Mouse (Mus musculus) embryonic stem cell, embryonic (primary cell): ENCODE results near the gene Fli1.

Source experiments
- CTCF ChIA-PET, 4 experiments: fragments of 300-600 bp in 2 of 4; fragments of 350-600 bp in 2 of 4; sonication (Branson Sonifier 250); formaldehyde crosslinking; loops; one replicate each; lab custom pipeline; 2022; ENCODE audit warnings: inconsistent platforms in 2 of 4; lab: Charles Lee
- POLR2A ChIA-PET, 4 experiments: fragments of 300-600 bp in 2 of 4; fragments of 350-600 bp in 2 of 4; sonication (Branson Sonifier 250); formaldehyde crosslinking; loops; one replicate each; lab custom pipeline; 2022; ENCODE audit warnings: antibody characterized with exemption in 4 of 4, inconsistent platforms in 1 of 4; lab: Charles Lee

Fli1 gene

DNA sequence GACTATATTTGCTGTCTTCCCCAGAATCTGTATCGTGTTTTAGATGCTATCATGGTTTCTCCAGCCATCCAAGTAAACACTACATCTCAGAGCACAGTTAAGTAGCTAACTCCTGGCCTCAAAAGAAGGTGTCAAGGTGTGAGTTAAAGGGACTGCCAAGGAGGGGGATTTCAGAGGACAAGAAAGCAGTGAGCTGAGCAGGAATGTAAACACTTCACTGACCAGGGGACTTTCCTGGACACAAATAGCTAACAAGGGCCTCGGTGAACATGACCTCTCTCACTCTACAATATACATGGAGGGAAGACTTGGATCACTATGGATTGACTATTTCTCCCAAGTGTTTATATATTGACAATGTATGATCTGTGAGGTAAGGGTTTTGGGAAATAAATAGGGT is 49.9 kb downstream of the Fli1 start:
- CTCF ChIA-PET: no interaction called here
- POLR2A ChIA-PET: interaction anchor here in 1 of 4 experiments (0.6 kb wide), 1 partner anchor 92 kb away, joined by 12 read pairs; no protein-coding TSS in a partner anchor

DNA sequence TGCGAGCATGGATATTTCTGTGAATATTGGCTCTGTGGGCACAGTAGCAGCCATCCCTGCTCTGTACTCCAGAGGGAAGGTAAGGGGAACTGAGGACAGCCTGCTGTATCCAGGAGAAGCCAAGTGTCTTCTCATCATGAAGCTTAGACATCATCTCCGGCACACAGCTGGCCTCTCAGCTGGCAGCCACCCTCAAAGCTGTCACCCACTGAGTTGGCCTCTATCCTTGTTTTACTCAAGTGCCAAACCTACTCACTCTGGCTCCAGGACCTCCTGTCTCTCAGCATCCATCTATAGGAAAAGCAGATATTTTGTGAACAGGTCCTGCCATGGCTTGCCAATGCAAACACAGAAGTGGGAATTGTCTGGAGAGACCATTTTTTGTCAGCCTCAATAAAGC is 51.2 kb downstream of the Fli1 start:
- POLR2A ChIA-PET: no interaction called here
- CTCF ChIA-PET: no interaction called here

DNA sequence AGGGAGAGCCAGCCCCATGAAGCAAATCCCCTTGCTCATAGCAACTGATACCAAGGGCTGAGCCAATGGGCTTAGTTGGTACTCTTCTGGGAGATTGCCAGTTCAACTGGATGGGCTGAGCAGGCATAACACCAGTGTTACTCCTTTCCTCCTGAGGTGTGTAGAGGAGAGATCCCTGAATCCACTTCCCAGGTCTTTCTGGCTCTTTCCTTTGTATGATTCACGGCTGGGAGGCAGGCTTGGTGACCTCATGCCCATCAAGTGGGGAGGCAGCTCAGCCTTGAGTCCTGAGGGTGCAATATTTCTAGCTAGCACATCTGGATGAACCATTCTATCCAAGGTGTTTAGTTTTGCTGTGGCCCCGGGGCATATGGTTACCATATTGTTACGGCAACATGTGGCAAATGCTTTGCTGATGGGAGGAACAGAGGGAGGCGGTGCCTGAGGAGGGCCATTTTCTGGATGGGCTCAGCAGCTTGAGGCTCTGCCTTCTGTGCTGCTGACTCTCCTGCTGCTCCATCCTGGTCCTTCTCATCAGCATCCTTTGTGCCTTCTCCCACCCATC is 52.8 kb downstream of the Fli1 start:
- POLR2A ChIA-PET: no interaction called here

DNA sequence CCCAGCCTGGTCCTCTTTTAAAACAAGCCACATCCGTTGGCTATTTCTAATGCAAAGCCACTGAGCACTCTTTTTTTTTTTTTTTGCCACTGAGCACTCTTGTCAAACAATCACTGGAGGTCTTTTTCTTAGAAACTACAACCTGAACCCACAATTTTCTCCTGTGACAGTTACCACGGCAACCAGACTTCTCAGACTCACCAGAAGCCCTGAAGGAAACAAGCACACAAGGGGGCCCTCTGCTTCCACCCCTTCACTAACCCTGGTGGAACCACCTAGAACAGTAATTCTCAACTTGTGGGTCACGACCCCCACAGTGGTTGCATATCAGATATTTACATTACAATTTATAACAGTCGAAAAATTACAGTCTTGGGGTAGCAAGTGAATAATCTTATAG is 53.3 kb downstream of the Fli1 start:
- ChIA-PET POLR2A (no interaction called here), CTCF (interaction anchor here in 1 of 4 experiments (1.5 kb wide), 1 partner anchor 84 kb away, joined by 4 read pairs; no protein-coding TSS in a partner anchor)

More for the DNA sequence above, 52.8 kb downstream of the Fli1 start:
- CTCF ChIA-PET: interaction anchor here in 1 of 4 experiments (1.5 kb wide), 1 partner anchor 85 kb away, joined by 4 read pairs; no protein-coding TSS in a partner anchor

DNA sequence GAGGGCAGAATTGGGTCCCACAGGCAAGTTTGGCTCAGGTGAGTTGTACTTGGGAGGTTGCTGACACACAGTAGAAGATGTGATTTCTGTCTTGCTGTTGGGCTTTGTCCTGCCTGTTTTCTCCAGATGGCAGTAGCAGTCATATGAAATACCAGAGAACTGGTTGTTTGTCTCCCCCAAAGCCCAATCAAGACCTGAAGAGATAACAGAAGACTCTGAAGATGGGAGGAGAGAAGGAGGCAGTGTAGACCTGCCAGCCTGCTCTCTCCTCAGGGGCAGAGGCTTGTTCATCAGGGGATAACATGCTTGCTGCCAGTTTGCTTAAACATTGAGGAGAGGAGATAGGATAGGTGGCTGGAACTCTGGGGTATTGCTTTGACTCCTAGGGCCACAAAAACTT is 54.0 kb downstream of the Fli1 start:
- POLR2A ChIA-PET: no interaction called here
- CTCF ChIA-PET: no interaction called here

DNA sequence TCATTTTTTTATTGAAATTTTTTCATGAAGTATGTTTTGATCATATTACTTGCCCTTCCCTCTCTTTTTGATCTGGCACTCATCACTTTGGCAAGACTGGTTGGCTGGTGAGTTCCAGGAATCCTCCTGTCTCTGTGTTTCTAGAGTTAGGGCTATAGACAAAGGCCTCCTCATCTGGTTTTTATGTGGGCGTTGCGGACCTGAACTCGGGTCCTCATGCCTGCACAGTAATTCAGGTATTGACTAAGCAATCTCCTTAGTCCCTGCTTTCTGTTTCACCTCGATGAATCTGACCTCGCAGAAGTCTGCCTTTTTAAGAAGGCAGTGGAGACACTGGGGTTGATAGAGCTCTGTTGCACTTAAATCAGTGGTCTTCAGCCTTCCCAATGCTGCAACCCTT is 54.8 kb downstream of the Fli1 start:
- ChIA-PET CTCF (no interaction called here), POLR2A (no interaction called here)

DNA sequence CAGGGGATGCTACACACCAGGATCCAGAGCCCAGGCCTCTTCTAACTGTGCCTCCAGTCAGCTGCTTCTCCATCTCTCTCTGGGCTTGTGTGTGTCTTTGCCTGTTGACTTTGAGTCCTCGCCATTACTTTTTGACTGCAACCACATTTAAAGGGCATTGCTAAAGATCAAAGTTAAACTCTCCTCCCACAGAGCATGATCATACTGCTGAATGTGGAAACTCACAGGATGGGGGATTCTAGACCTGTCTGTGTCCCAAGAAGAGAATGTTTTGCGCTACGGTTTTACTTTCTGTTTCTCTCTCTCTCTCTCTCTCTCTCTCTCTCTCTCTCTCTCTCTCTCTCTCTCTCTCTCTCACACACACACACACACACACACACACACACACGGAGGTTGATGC is 55.3 kb downstream of the Fli1 start:
- POLR2A ChIA-PET: no interaction called here

DNA sequence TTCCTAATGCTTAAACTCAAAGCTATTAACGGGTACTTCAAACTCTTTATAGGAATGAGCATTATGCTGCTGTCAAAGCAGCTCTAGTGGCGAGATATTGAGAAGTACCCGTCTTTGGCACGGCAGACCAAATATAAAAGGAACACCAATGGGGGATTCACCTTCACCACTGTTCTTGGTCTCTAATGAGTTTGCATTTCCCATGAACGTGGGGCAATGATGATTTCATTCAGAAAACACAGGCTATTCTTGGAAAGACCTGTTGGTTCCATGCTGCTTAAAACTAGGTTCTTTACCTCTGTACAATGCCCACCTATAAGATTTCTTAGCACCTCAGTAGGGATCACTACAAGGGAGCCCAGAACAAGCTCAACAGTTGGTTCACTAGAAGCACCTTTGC is 62.2 kb downstream of the Fli1 start:
- ChIA-PET CTCF (no interaction called here), POLR2A (no interaction called here)

More for the DNA sequence above, 55.3 kb downstream of the Fli1 start:
- CTCF ChIA-PET: no interaction called here

DNA sequence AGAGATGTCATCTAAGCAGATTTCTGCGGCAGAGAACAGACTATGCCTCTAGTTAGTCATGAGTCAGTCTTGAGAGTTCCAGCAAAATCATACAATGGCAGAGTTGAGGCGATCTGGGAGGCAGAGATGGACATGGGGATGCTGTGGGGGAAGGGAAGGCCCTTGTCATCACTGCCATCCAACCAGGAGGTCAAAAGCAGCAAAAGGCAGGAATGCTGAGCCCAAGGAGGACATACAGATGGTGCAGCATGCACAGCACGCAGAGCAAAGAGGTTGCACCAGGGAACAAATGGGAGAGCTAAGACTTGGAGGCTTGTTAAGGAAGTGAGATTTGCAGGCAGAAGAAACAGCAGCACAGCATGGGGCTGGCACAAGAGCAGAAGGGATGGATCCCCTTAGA is 63.9 kb downstream of the Fli1 start:
- POLR2A ChIA-PET: no interaction called here
- CTCF ChIA-PET: no interaction called here

DNA sequence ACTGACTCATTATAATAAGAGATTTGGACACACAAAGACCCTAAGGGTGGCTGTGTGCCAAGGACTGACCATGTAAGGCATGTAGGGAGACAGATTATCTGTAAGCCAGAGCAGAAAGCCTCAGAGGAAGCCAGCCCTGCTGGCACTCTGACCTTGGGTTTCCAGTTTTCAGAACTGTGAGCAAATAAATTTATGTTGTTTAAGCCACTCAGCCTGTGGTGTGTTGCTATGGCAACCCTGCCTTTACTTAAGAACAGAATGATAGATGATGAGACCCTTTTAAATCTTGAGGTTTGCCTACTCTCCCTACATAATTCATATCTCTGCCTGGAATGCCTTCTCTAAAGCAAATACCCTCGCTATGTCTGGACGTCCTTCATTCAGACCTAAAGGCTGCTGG is 64.6 kb downstream of the Fli1 start:
- POLR2A ChIA-PET: no interaction called here
- CTCF ChIA-PET: no interaction called here

DNA sequence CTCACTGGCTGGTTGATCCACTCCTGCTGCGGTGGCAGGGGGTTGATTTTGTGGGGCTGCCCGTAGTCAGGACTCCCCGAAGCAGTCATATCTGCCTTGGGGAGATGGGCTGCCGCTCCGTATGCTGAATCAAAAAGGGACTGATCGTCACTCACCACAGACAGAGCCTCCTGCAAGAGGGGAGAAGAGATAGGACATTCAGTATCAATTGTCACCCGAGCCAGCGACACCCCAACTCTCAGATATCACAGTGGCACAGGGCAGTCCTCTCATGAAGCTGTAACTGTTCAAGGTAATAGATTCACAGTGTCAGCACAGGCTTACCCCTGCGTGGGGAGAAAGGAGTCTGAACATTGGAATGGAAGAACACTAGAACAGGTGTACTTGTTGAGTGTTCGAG is 66.1 kb downstream of the Fli1 start:
- CTCF ChIA-PET: no interaction called here
- POLR2A ChIA-PET: no interaction called here

DNA sequence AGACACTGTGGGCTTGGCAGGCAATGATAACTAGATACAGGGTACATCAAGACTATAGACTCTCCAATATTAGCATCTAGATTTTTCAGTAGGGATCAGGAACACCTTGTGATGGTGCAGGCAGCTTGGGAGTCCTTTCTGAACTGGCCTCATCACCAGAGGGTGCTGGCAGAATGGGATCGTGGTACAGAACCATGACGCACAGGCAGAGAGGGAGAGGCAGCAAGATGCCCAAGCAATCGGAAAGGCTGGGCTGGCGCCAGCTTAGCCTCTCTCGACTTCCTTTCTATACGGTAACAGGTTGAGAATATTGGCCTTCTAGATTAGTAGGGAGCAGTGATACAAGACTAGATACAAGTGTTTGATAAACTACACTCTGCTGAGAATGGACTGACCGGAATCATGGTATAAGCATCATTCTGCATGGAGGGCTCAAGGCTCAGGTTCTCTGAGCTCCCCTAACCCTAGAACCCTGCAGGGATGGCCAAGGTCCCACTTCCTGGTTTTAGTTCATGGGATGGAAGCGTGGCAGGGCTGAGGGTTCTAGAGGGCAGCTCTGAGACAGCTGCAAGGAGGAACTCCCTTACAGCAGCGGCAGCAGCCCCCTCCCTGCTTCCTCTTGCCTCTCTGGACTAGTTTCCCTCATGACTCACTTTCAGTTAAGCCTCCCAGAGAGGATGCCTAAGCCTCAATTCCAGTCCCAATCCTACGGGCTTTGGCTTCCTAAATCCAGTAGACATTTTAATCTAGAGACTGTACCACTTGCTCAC is 67.9 kb downstream of the Fli1 start:
- ChIA-PET POLR2A (no interaction called here), CTCF (no interaction called here)

DNA sequence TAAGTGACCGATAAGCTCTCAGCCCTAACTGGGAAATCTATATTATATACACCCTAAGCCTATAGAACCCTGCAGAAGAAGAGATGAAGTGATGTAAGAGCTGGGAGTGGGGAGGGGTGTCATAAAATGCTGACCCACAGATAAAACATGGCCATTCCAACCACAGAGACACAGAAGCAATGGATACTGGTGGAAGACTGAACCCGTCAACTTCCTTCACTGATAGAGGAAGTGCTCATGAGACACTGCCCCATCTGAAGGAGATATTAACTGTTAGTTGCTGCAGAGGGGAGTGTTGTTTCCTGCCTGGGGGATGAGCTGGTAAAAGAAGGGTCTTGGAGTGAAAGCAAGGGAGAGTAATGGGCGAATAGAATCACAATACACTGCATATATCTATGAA is 70.3 kb downstream of the Fli1 start:
- CTCF ChIA-PET: interaction anchor here in 1 of 4 experiments (1.3 kb wide), 1 partner anchor 67 kb away, joined by 3 read pairs; no protein-coding TSS in a partner anchor
- POLR2A ChIA-PET: no interaction called here

DNA sequence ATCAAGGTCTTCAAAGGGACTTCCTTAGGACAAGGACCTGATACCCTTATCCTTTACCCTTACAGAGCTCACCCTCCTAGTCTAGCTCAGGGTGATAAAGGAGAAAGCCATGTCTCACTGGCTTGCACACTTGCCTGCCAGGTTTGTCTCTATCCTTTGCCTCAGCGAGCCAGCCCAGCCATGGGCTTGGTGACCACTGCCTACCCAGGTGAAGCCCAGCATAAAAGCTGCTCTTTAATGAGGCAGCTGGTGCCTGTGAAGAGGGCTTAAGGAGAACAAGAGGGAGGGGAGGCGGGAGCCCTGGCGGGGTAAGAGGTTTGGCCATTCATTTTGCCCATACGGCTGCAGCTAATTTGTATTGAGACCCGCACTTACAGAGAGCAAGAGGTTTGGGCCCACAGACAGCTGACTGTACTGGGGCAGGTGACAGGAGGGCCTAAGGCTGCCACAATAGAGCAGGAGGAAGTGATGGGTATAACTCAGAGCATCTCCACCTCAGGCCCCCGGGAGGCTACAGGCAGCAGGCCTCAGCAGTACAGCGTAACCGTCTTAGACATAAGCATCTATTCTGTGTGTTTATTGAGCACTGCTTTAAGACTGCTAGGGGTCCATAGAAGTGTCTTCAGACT is 73.4 kb downstream of the Fli1 start:
- ChIA-PET CTCF (no interaction called here), POLR2A (no interaction called here)

DNA sequence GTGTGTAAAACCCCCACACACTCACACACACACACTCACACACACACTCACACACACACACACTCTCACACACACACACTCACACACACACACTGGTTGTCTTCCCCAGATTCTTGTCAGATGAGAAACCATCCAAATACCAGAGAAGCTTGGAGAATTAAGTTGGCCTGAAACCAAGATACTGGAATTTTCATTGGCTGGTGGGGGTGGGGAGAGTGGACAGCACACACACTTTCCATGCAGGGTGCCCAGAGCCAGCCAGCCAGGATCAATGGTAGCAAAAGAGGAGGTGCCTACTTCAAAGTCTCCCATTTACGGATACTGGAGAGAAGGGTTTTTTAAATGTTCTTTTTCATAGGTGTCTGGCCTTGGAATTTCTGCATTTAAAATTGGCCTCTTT is 74.3 kb downstream of the Fli1 start:
- ChIA-PET POLR2A (no interaction called here), CTCF (no interaction called here)

DNA sequence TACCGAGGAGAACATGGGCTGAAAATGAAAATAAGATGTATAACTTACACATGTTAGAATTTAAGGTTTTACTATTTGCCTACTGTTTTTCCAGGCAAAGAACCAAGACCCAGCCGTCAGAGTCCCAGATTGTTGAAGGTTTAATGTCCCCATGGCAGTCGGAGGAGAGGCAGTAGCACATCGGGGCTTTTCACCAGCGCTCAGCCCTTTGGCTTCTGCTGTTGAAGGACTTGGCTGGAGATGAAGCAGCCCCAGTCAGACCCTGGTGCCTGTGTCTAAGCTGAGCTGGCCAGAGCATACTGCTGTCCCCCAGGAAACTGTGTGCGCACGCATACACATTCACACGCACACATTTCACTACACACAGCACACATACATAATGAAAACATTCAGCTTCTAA is 75.2 kb downstream of the Fli1 start:
- POLR2A ChIA-PET: no interaction called here
- CTCF ChIA-PET: no interaction called here

DNA sequence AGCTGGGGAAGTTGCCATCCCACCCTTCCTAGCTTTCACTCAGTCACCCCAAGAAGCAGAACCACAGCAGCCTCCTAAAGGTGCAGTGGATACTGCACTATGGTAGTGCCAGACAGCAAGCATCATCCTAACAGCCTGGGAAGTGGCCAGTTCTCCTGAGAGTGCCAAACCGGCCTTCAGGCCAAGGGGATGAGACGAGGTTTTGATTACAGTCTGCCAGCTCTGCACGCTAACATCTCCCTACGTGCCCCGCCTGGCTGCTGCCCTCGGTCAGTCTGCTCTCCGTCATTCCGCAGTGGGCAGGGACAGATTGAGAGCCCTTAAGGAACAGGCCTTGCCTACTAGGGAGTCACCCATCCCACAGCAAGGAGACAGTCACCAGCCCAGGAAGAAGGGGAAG is 75.8 kb downstream of the Fli1 start:
- ChIA-PET POLR2A (no interaction called here), CTCF (interaction anchor here in 2 of 4 experiments (0.5 to 0.6 kb wide), 2 partner anchors 162 to 468 kb away, joined by 3 read pairs; no protein-coding TSS in a partner anchor)

DNA sequence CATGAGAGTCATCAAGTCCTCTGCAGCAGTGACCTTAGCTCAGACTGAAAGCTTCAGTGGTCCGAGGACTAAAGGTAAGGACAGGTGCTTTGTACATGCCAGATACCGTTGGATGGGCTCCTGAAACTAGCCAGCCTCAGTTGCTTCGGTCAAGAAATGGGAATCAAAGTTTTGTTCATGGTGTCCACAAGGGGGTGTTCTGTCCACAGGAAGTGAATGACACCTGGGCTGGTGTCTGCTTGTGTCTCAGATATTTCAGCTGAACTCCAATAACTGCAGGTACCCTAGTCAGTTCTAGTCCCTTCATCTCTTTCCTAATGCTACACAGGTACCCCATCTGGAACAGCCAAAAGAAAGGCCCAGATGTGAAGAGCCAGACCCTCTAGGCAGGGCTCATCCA is 86.0 kb downstream of the Fli1 start:
- POLR2A ChIA-PET: interaction anchor here in 1 of 4 experiments (0.6 kb wide), 1 partner anchor 1097 kb away, joined by 7 read pairs; no protein-coding TSS in a partner anchor
- CTCF ChIA-PET: interaction anchor here in 3 of 4 experiments (0.6 to 1.6 kb wide), 4 partner anchors 51 to 82 kb away, joined by 3 to 11 read pairs (median 5); no protein-coding TSS in a partner anchor

DNA sequence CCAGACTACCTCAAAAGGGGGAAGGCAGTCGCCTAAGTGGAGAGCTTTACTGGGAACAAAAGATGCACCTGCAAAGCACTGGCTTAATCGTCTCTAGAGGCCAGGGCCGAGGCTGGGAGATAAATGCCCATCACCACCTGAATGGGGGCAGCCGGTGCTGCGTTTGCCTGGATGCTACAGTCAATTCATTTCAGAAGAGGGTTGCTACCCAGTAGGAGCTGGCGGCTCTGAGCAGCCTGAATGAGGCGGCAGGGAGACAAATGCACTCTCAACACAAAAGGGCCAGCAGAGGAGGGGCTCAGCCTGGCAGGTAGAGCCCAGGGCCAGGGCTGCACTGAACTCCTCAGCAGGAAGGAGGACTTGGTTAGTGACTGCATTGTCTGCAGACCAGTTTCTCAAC is 92.5 kb downstream of the Fli1 start:
- CTCF ChIA-PET: interaction anchor here in 3 of 4 experiments (0.6 to 2.0 kb wide), 6 partner anchors 41 to 135 kb away, joined by 4 to 10 read pairs (median 5); no protein-coding TSS in a partner anchor
- POLR2A ChIA-PET: interaction anchor here in 2 of 4 experiments (0.6 to 1.5 kb wide), 6 partner anchors 35 to 246 kb away, joined by 3 to 5 read pairs (median 3); no protein-coding TSS in a partner anchor

DNA sequence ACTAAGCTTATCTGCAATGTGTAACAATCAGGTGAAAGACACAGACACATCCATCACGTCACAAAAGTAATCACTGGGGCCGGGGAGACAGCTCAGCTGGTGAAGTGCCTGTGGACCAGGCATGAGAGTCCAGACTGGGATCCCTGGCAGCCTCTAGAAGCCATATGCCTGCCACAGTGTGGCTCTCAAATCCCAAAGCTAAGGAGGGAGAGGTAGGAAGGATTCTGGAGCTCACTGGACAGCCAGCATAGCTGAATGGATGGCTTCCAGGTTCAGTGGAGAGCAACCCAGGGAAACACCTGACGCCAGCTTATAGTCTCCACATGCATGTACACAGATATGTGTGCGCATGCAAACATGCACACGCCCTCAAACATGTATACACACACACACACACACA is 93.9 kb downstream of the Fli1 start:
- ChIA-PET POLR2A (interaction anchor here in 3 of 4 experiments (0.6 to 1.5 kb wide), 4 partner anchors 33 to 122 kb away, joined by 3 to 8 read pairs (median 4); no protein-coding TSS in a partner anchor), CTCF (interaction anchor here in 2 of 4 experiments (1.4 to 2.0 kb wide), 2 partner anchors 43 to 137 kb away, joined by 3 to 10 read pairs; no protein-coding TSS in a partner anchor)
